Mouse (Mus musculus) midbrain, embryonic 12.5 days (tissue): ENCODE results near the gene Casq2. TPM values are rescaled to one million over a fixed set of nuclear protein-coding genes. Genes with fewer than 3 reads are reported as not detected.

Experiments
- ATAC-seq: fragments of 200-750 bp; cut with Nextera tagmentation; 2 replicates; pipeline ENCODE4 v1.8.0; 2017; ENCODE audit warnings: low read depth, moderate TSS enrichment, moderate library complexity; ENCODE audit not compliant: low FRiP score
- H3K27ac ChIP-seq: fragments of 300-500 bp; sonication (generic); replicated peaks from 2 replicates; pipeline ENCODE4 v1.5.1; 2016; ENCODE audit warnings: mild to moderate bottlenecking
- H3K27me3 ChIP-seq: fragments of 300-500 bp; sonication (generic); 2 replicates; pipeline ENCODE4 v1.6.1; 2016; ENCODE audit warnings: mild to moderate bottlenecking
- H3K36me3 ChIP-seq: fragments of 300-500 bp; sonication (generic); 2 replicates; pipeline ENCODE4 v1.6.1; 2016
- H3K4me1 ChIP-seq: fragments of 300-500 bp; sonication (generic); 2 replicates; pipeline ENCODE4 v1.6.1; 2016
- H3K4me2 ChIP-seq: fragments of 300-500 bp; sonication (generic); replicated peaks from 2 replicates; pipeline ENCODE4 v1.6.1; 2016; ENCODE audit warnings: mild to moderate bottlenecking, moderate library complexity
- H3K4me3 ChIP-seq: fragments of 300-500 bp; sonication (generic); 2 replicates; pipeline ENCODE4 v1.5.1; 2016; ENCODE audit warnings: mild to moderate bottlenecking
- H3K9ac ChIP-seq: fragments of 300-500 bp; sonication (generic); replicated peaks from 2 replicates; pipeline ENCODE4 v1.6.1; 2016; ENCODE audit warnings: mild to moderate bottlenecking, moderate library complexity
- H3K9me3 ChIP-seq: fragments of 300-500 bp; sonication (generic); 2 replicates; pipeline ENCODE4 v1.6.1; 2016; ENCODE audit warnings: mild to moderate bottlenecking
- WGBS: fragments of 180-500 bp; shearing (Covaris S2); methylation state at CpG from one replicate; pipeline ENCODE4 v1.1.7; 2016; 5-methylcytosine and 5-hydroxymethylcytosine counted together
- polyA plus RNA-seq: library from polyadenylated mRNA; unstranded; fragments of >200 nt; fragmentation: Nextera tagmentation; extraction: Ambion mirVana; gene quantifications from 2 replicates; pipeline ENCODE4 v1.2.1, GENCODE M21; 2016

Casq2 gene
- polyA plus RNA-seq, result 0.13 and 0.47 TPM in 2 replicates

- Histone ChIP-seq H3K27me3 (peaks cover 53% of the 10 kb centered on the region), H3K9me3 (no peaks in the 10 kb centered on the region), H3K9ac (no peak within 1 kb of the TSS), H3K4me3 (no peak within 1 kb of the TSS), H3K4me1 (no peaks in the 10 kb centered on the region), H3K36me3 (no peaks in the 10 kb centered on the region), H3K27ac (no peak within 1 kb of the TSS), H3K4me2 (no peak within 1 kb of the TSS)
- no peak for ATAC-seq
- WGBS, result 79% methylated on average over 4 of the region's 4 CpGs
These were observed at the start of gene Casq2 for GRCm38 (mm10) chr3:102086283-102086682. Gene Casq2, plus strand, starts transcription at chr3:102086415.

GRCm38 (mm10) chr3:102037806-102038205, 48.4 kb upstream of the Casq2 start:
- H3K27ac ChIP-seq, result no peak overlapping the region
- WGBS, result 87% methylated on average over 5 of the region's 5 CpGs
- H3K36me3 ChIP-seq, result no peaks in the 10 kb centered on the region
- no peaks in the 10 kb centered on the region; the same call in 1 of the 2 replicates for H3K27me3 ChIP-seq
- H3K4me1 ChIP-seq, result no peaks in the 10 kb centered on the region
- H3K9me3 ChIP-seq, result 0 out of 2 replicates have a peak, but pooled peaks cover 4% of the 10 kb centered on the region
- no peak for ATAC-seq
- H3K4me2 ChIP-seq, result no peak overlapping the region
- H3K9ac ChIP-seq, result no peak overlapping the region
- no peak overlapping the region for H3K4me3 ChIP-seq

GRCm38 (mm10) chr3:102038608-102039007, 47.6 kb upstream of the Casq2 start:
- no peak overlapping the region for H3K4me3 ChIP-seq
- WGBS, result 76% methylated on average over 6 of the region's 6 CpGs
- H3K36me3 ChIP-seq, result no peaks in the 10 kb centered on the region
- no peak overlapping the region for H3K4me2 ChIP-seq
- no peak for ATAC-seq
- no peaks in the 10 kb centered on the region for H3K4me1 ChIP-seq
- H3K9me3 ChIP-seq, result 0 out of 2 replicates have a peak, but pooled peaks cover 4% of the 10 kb centered on the region
- H3K9ac ChIP-seq, result no peak overlapping the region
- H3K27ac ChIP-seq, result no peak overlapping the region
- H3K27me3 ChIP-seq, result no peaks in the 10 kb centered on the region; the same call in 1 of the 2 replicates

GRCm38 (mm10) chr3:102041632-102042031, 44.6 kb upstream of the Casq2 start:
- H3K9me3 ChIP-seq, result 0 out of 2 replicates have a peak, but pooled peaks cover 4% of the 10 kb centered on the region
- H3K36me3 ChIP-seq, result no peaks in the 10 kb centered on the region
- no peak overlapping the region for H3K4me3 ChIP-seq
- ATAC-seq, result no peak
- H3K4me2 ChIP-seq, result no peak overlapping the region
- no peak overlapping the region for H3K27ac ChIP-seq
- H3K27me3 ChIP-seq, result no peaks in the 10 kb centered on the region; the same call in 1 of the 2 replicates
- H3K9ac ChIP-seq, result no peak overlapping the region
- no peaks in the 10 kb centered on the region for H3K4me1 ChIP-seq
- WGBS, result 88% methylated on average over 4 of the region's 4 CpGs

- H3K27me3 ChIP-seq, result no peaks in the 10 kb centered on the region; the same call in 1 of the 2 replicates
- 43% methylated on average over 3 of the region's 3 CpGs for WGBS
- H3K4me2 ChIP-seq, result no peak overlapping the region
- no peak overlapping the region for H3K9ac ChIP-seq
- H3K4me1 ChIP-seq, result no peaks in the 10 kb centered on the region
- no peaks in the 10 kb centered on the region for H3K36me3 ChIP-seq
- no peak overlapping the region for H3K27ac ChIP-seq
- ATAC-seq, result no peak
- no peaks in the 10 kb centered on the region for H3K9me3 ChIP-seq
- H3K4me3 ChIP-seq, result no peak overlapping the region
These were observed 41.1 kb upstream of the Casq2 start for GRCm38 (mm10) chr3:102045071-102045470.

GRCm38 (mm10) chr3:102047532-102047931, 38.7 kb upstream of the Casq2 start:
- no peak overlapping the region for H3K4me3 ChIP-seq
- H3K9ac ChIP-seq, result no peak overlapping the region
- no peaks in the 10 kb centered on the region for H3K4me1 ChIP-seq
- H3K27me3 ChIP-seq, result no peaks in the 10 kb centered on the region
- H3K9me3 ChIP-seq, result no peaks in the 10 kb centered on the region
- H3K36me3 ChIP-seq, result no peaks in the 10 kb centered on the region
- ATAC-seq, result no peak
- no peak overlapping the region for H3K27ac ChIP-seq
- no peak overlapping the region for H3K4me2 ChIP-seq
- 92% methylated on average over 2 of the region's 2 CpGs for WGBS

- H3K9ac ChIP-seq, result no peak overlapping the region
- H3K27me3 ChIP-seq, result no peaks in the 10 kb centered on the region
- no peaks in the 10 kb centered on the region for H3K36me3 ChIP-seq
- peaks cover 13% of the 10 kb centered on the region for H3K4me1 ChIP-seq
- no peaks in the 10 kb centered on the region for H3K9me3 ChIP-seq
- peak overlapping the region; percentile 65 for H3K27ac ChIP-seq
- H3K4me3 ChIP-seq, result no peak overlapping the region
- ATAC-seq, result peak; percentile 80
- 64% methylated on average over 14 of the region's 14 CpGs for WGBS
- no peak overlapping the region for H3K4me2 ChIP-seq
These were observed 36.8 kb upstream of the Casq2 start for GRCm38 (mm10) chr3:102049207-102050104.

GRCm38 (mm10) chr3:102052036-102052435, 34.2 kb upstream of the Casq2 start:
- Histone ChIP-seq H3K4me3 (no peak overlapping the region), H3K9ac (no peak overlapping the region), H3K9me3 (no peaks in the 10 kb centered on the region), H3K36me3 (no peaks in the 10 kb centered on the region), H3K4me1 (peaks cover 26% of the 10 kb centered on the region), H3K27ac (0 out of 2 replicates have a peak overlapping the region, but pooled peaks have one; percentile 4), H3K4me2 (no peak overlapping the region), H3K27me3 (no peaks in the 10 kb centered on the region)
- no peak for ATAC-seq
- WGBS, result 66% methylated on average over 3 of the region's 3 CpGs

- ATAC-seq, result no peak
- 21% methylated on average over 8 of the region's 8 CpGs for WGBS
- Histone ChIP-seq H3K4me3 (no peak overlapping the region), H3K9me3 (no peaks in the 10 kb centered on the region), H3K9ac (no peak overlapping the region), H3K4me1 (peaks cover 27% of the 10 kb centered on the region), H3K36me3 (no peaks in the 10 kb centered on the region), H3K27me3 (no peaks in the 10 kb centered on the region), H3K4me2 (no peak overlapping the region), H3K27ac (peak overlapping the region; percentile 65)
These were observed 32.9 kb upstream of the Casq2 start for GRCm38 (mm10) chr3:102053293-102053692.

- WGBS, result 12% methylated on average over 4 of the region's 4 CpGs
- no peak overlapping the region for H3K4me3 ChIP-seq
- peak; percentile 80 for ATAC-seq
- no peaks in the 10 kb centered on the region for H3K36me3 ChIP-seq
- no peak overlapping the region for H3K4me2 ChIP-seq
- no peaks in the 10 kb centered on the region for H3K27me3 ChIP-seq
- H3K4me1 ChIP-seq, result peaks cover 27% of the 10 kb centered on the region
- no peak overlapping the region for H3K9ac ChIP-seq
- no peaks in the 10 kb centered on the region for H3K9me3 ChIP-seq
- H3K27ac ChIP-seq, result peak overlapping the region; percentile 73
These were observed 30.3 kb upstream of the Casq2 start for GRCm38 (mm10) chr3:102055878-102056277.

- WGBS, result 79% methylated on average over 6 of the region's 6 CpGs
- H3K27me3 ChIP-seq, result no peaks in the 10 kb centered on the region
- no peaks in the 10 kb centered on the region for H3K9me3 ChIP-seq
- peaks cover 14% of the 10 kb centered on the region for H3K4me1 ChIP-seq
- H3K4me2 ChIP-seq, result no peak overlapping the region
- H3K36me3 ChIP-seq, result no peaks in the 10 kb centered on the region
- ATAC-seq, result no peak
- no peak overlapping the region for H3K4me3 ChIP-seq
- no peak overlapping the region for H3K9ac ChIP-seq
- H3K27ac ChIP-seq, result no peak overlapping the region
These were observed 26.1 kb upstream of the Casq2 start for GRCm38 (mm10) chr3:102060065-102060464.

GRCm38 (mm10) chr3:102061923-102062670, 24.1 kb upstream of the Casq2 start:
- ATAC-seq, result peak; percentile 80
- H3K27me3 ChIP-seq, result no peaks in the 10 kb centered on the region
- peaks cover under 1% of the 10 kb centered on the region for H3K4me1 ChIP-seq
- no peaks in the 10 kb centered on the region for H3K36me3 ChIP-seq
- no peak overlapping the region for H3K4me2 ChIP-seq
- 43% methylated on average over 14 of the region's 14 CpGs for WGBS
- H3K9ac ChIP-seq, result no peak overlapping the region
- H3K27ac ChIP-seq, result peak overlapping the region; percentile 52
- H3K9me3 ChIP-seq, result no peaks in the 10 kb centered on the region
- H3K4me3 ChIP-seq, result no peak overlapping the region
